Comparison of ENCODE assay signal across 8 mouse cellular contexts in the genomic region with DNA sequence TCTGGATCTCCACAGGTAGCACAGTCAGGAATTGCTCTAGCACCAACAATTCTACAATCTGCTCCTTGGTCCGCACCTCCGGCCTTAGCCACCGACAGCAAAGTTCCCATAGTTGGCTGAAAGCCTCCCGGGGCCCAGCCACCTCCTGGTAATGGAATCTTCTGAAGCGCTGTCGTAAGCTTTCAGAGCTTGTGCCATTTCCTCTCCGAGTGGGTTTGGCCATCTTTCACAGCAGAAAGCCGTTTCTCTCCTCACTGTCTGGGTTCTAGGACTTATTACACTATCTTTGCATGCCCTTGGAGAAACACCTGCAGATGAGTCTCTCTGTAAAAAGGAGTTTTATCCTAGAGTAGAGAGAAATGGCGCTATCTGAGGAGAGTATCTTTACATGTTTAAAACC. TPM values are rescaled to one million over a fixed set of nuclear protein-coding genes. Genes with fewer than 3 reads are reported as not detected.
DNase-seq lines count a peak whose midpoint lies in the region; ATAC-seq and TF ChIP-seq lines count a peak whose summit lies in the region.

No protein-coding gene starts in this region.

- ATAC-seq in heart, embryonic 14.5 days (ENCODE audit: insufficient number of reproducible peaks, insufficient read depth, low FRiP score, low read depth) = no peak
- ATAC-seq in stomach, embryonic 16.5 days (ENCODE audit: insufficient read depth, low FRiP score) = no peak

- peaks cover 38% of the 10 kb centered on the region for H3K36me3 ChIP-seq in heart, embryonic 14.5 days (ENCODE audit: control insufficient read depth, insufficient read depth, low read length)
- H3K36me3 ChIP-seq in megakaryocyte, embryonic 14.5 days (replicated peaks; ENCODE audit: low read length) = peaks cover 58% of the 10 kb centered on the region
- no peaks in the 10 kb centered on the region for H3K36me3 ChIP-seq in stomach, embryonic 16.5 days (ENCODE audit: control insufficient read depth, insufficient read depth, low read length)

- peaks cover 2% of the 10 kb centered on the region for H3K4me1 ChIP-seq in cortical plate, adult 2 months (ENCODE audit: control insufficient read depth, insufficient read depth, low read length)
- H3K4me1 ChIP-seq in heart, embryonic 14.5 days (ENCODE audit: control insufficient read depth in 2 of 2, insufficient read depth in 2 of 2, low read length in 2 of 2) = peaks cover 5 to 16% of the 10 kb centered on the region in 2 experiments
- peaks cover 39% of the 10 kb centered on the region for H3K4me1 ChIP-seq in megakaryocyte, embryonic 14.5 days
- peaks cover 18% of the 10 kb centered on the region for H3K4me1 ChIP-seq in stomach, embryonic 16.5 days (ENCODE audit: control insufficient read depth, insufficient read depth, low read length)

- H3K27ac ChIP-seq in cortical plate, adult 2 months (ENCODE audit: insufficient read depth, low read length) = no peak overlapping the region
- peak overlapping the region; percentile 69 to 90; a peak in 3 of 4 replicates for H3K27ac ChIP-seq in heart, embryonic 14.5 days (replicated peaks in 1 of 2; ENCODE audit: control insufficient read depth in 1 of 2, insufficient read depth in 1 of 2, low read depth in 2 of 2, low read length in 2 of 2)
- no peak overlapping the region; the same call in 1 of the 2 replicates for H3K27ac ChIP-seq in stomach, embryonic 16.5 days (ENCODE audit: low read length)

- WGBS in heart, embryonic 14.5 days = 4% methylated on average over 9 of the region's 9 CpGs
- WGBS in stomach, embryonic 16.5 days = 2% methylated on average over 9 of the region's 9 CpGs

- H3K9me3 ChIP-seq in heart, embryonic 14.5 days (ENCODE audit: control insufficient read depth, low read length) = no peaks in the 10 kb centered on the region
- no peaks in the 10 kb centered on the region for H3K9me3 ChIP-seq in megakaryocyte, embryonic 14.5 days
- H3K9me3 ChIP-seq in stomach, embryonic 16.5 days (replicated peaks; ENCODE audit: control insufficient read depth, low read length) = no peaks in the 10 kb centered on the region

- peak overlapping the region; percentile 97 for H3K4me2 ChIP-seq in heart, embryonic 14.5 days (ENCODE audit: low read length)
- H3K4me2 ChIP-seq in stomach, embryonic 16.5 days (ENCODE audit: low read depth, low read length) = peak overlapping the region; percentile 76

- intact Hi-C loops in left cerebral cortex, postnatal 14 days (cut with DNase I) = no loop called here

- no peak for TF ChIP-seq POLR2A in cortical plate, adult 2 months (IDR thresholded peaks at IDR 0.05; ENCODE audit: extremely low read depth, insufficient read depth, low read length)

- H3K27me3 ChIP-seq in heart, embryonic 14.5 days (ENCODE audit: control insufficient read depth, insufficient read depth, low read length) = no peaks in the 10 kb centered on the region
- H3K27me3 ChIP-seq in megakaryocyte, embryonic 14.5 days (replicated peaks) = no peaks in the 10 kb centered on the region
- no peaks in the 10 kb centered on the region for H3K27me3 ChIP-seq in stomach, embryonic 16.5 days (ENCODE audit: control insufficient read depth, insufficient read depth, low read length)

- DNase-seq in B cell, adult 2 months = peak; percentile 19 to 21
- peak; percentile 60 for DNase-seq in Muller cell, postnatal 12 days (ENCODE audit: inconsistent ontology term)
- peak; percentile 61 for DNase-seq in kidney, postnatal 14 days
- DNase-seq in left cerebral cortex, postnatal 14 days (ENCODE audit: low spot score in 2 of 2) = no peak

- H3K4me3 ChIP-seq in cortical plate, adult 2 months (ENCODE audit: insufficient read depth, low read length) = peak overlapping the region; percentile 97
- peak overlapping the region; percentile 59 to 82 for H3K4me3 ChIP-seq in heart, embryonic 14.5 days (ENCODE audit: control insufficient read depth in 1 of 2, insufficient read depth in 1 of 2, low read depth in 1 of 2, low read length in 2 of 2)
- peak overlapping the region; percentile 93 for H3K4me3 ChIP-seq in megakaryocyte, embryonic 14.5 days (replicated peaks)
- H3K4me3 ChIP-seq in stomach, embryonic 16.5 days (replicated peaks; ENCODE audit: low read length) = peak overlapping the region; percentile 97

- no peak for TF ChIP-seq CTCF in cortical plate, adult 2 months (IDR thresholded peaks at IDR 0.05; ENCODE audit: extremely low read depth, insufficient read depth, low read length)

- H3K9ac ChIP-seq in heart, embryonic 14.5 days (ENCODE audit: low read length) = peak overlapping the region; percentile 91
- H3K9ac ChIP-seq in stomach, embryonic 16.5 days (ENCODE audit: low read length) = peak overlapping the region; percentile 92

RNA-seq across cellular contexts. Expression of a gene that starts 0.6 kb away (rescaled TPM):
- 31.3 and 34.5 TPM in 2 replicates for polyA plus RNA-seq in cortical plate, adult 2 months (2012; rRNA removed)
- polyA plus RNA-seq in heart, embryonic 14.5 days (2014; fragmentation: Nextera tagmentation; extraction: Ambion mirVana) = 31.5 and 33.5 TPM in 2 replicates
- 1.0 and 3.2 TPM in 2 replicates for polyA plus RNA-seq in megakaryocyte, embryonic 14.5 days (2012; ENCODE audit: insufficient read depth, low replicate concordance)
- 47.6 and 50.3 TPM in 2 replicates for polyA plus RNA-seq in stomach, embryonic 16.5 days (2015; fragmentation: Nextera tagmentation; extraction: Ambion mirVana)
- total RNA-seq in left cerebral cortex, postnatal 14 days (2021) = 10 to 100 TPM; 38.0 to 38.1 TPM

RNA-seq across cellular contexts. Expression of a gene that starts 1.0 kb away (rescaled TPM):
- 3.5 TPM in 2 replicates for polyA plus RNA-seq in cortical plate, adult 2 months (2012; rRNA removed)
- polyA plus RNA-seq in heart, embryonic 14.5 days (2014; fragmentation: Nextera tagmentation; extraction: Ambion mirVana) = 6.2 and 6.4 TPM in 2 replicates
- polyA plus RNA-seq in megakaryocyte, embryonic 14.5 days (2012; ENCODE audit: insufficient read depth, low replicate concordance) = 3.4 and 5.5 TPM in 2 replicates
- 8.8 and 9.6 TPM in 2 replicates for polyA plus RNA-seq in stomach, embryonic 16.5 days (2015; fragmentation: Nextera tagmentation; extraction: Ambion mirVana)
- total RNA-seq in left cerebral cortex, postnatal 14 days (2021) = 1 to 10 TPM; 6.1 to 6.3 TPM

RNA-seq across cellular contexts. Expression of a gene that starts 29.4 kb away (rescaled TPM):
- polyA plus RNA-seq in cortical plate, adult 2 months (2012; rRNA removed) = 4.8 and 6.3 TPM in 2 replicates
- polyA plus RNA-seq in heart, embryonic 14.5 days (2014; fragmentation: Nextera tagmentation; extraction: Ambion mirVana) = 16.9 TPM in 2 replicates
- polyA plus RNA-seq in megakaryocyte, embryonic 14.5 days (2012; ENCODE audit: insufficient read depth, low replicate concordance) = 2.6 and 3.3 TPM in 2 replicates
- 19.2 and 20.3 TPM in 2 replicates for polyA plus RNA-seq in stomach, embryonic 16.5 days (2015; fragmentation: Nextera tagmentation; extraction: Ambion mirVana)
- 1 to 10 TPM; 8.1 to 8.5 TPM for total RNA-seq in left cerebral cortex, postnatal 14 days (2021)

RNA-seq across cellular contexts. Expression of a gene that starts 29.7 kb away (rescaled TPM):
- 17.0 and 19.6 TPM in 2 replicates for polyA plus RNA-seq in cortical plate, adult 2 months (2012; rRNA removed)
- polyA plus RNA-seq in heart, embryonic 14.5 days (2014; fragmentation: Nextera tagmentation; extraction: Ambion mirVana) = 14.7 and 15.6 TPM in 2 replicates
- polyA plus RNA-seq in megakaryocyte, embryonic 14.5 days (2012; ENCODE audit: insufficient read depth, low replicate concordance) = 1.7 and 1.9 TPM in 2 replicates
- polyA plus RNA-seq in stomach, embryonic 16.5 days (2015; fragmentation: Nextera tagmentation; extraction: Ambion mirVana) = 18.4 and 19.2 TPM in 2 replicates
- total RNA-seq in left cerebral cortex, postnatal 14 days (2021) = 10 to 100 TPM; 13.7 to 20.1 TPM

Comparison
In these comparisons a context has a peak if more than half of its experiments do, and no peak if none do; other contexts are left out.
1. DNase-seq: peak in B cell, adult 2 months (2 of 2), Muller cell, postnatal 12 days (single experiment) and kidney, postnatal 14 days (single experiment); none in left cerebral cortex, postnatal 14 days (0 of 2).
2. H3K27ac ChIP-seq: peak in heart, embryonic 14.5 days (2 of 2); none in cortical plate, adult 2 months (single experiment) and stomach, embryonic 16.5 days (single experiment).
3. Peak in every context shown above with its lines, with median percentiles within 50 percentile points of each other: H3K4me3 ChIP-seq.